Mouse (Mus musculus) adrenal gland, adult 2 months (tissue): ENCODE results near the gene Hpcal1. TPM values are rescaled to one million over a fixed set of nuclear protein-coding genes. Genes with fewer than 3 reads are reported as not detected.
"Not testable (repeated sequence)": the region's sequence is repeated elsewhere in the genome, so short reads cannot be mapped to it uniquely, and the experiment has no call there.

Source experiments
- DNase-seq: peaks from one replicate; pipeline ENCODE4 v3.0.0; 2021
- polyA plus RNA-seq: library from polyadenylated mRNA; depleted of rRNA; stranded (reverse); fragments of >200 nt; gene quantifications from 2 replicates; pipeline ENCODE4 v1.2.3, GENCODE M21; 2012
- total RNA-seq, 2 experiments: library from RNA; stranded (reverse); gene quantifications; 2 replicates each; pipeline ENCODE4 v1.2.3; 2021

Gene Hpcal1
- total and polyA plus RNA-seq, 3 experiments: 24.2 to 33.5 (median 26.0) TPM

- peak; percentile 80 for DNase-seq
Observed at GRCm38 (mm10) chr12:17741637-17742364, 51.1 kb downstream of the Hpcal1 start.

GRCm38 (mm10) chr12:17742571-17743321, 52.1 kb downstream of the Hpcal1 start:
- no peak for DNase-seq

- DNase-seq: no peak
Observed at GRCm38 (mm10) chr12:17745431-17745830, 54.8 kb downstream of the Hpcal1 start.

GRCm38 (mm10) chr12:17746725-17747124, 56.1 kb downstream of the Hpcal1 start:
- DNase-seq: peak; percentile 90

- DNase-seq: no peak
Observed at GRCm38 (mm10) chr12:17747191-17748154, 56.8 kb downstream of the Hpcal1 start.

- no peak for DNase-seq
Observed at GRCm38 (mm10) chr12:17748155-17748529, 57.5 kb downstream of the Hpcal1 start.

GRCm38 (mm10) chr12:17749784-17750183, 59.1 kb downstream of the Hpcal1 start:
- DNase-seq: no peak

GRCm38 (mm10) chr12:17750500-17750899, 59.8 kb downstream of the Hpcal1 start:
- peak; percentile 44 for DNase-seq

- DNase-seq: no peak
Observed at GRCm38 (mm10) chr12:17752828-17753227, 62.2 kb downstream of the Hpcal1 start.

GRCm38 (mm10) chr12:17754771-17755170, 64.1 kb downstream of the Hpcal1 start:
- peak; percentile 40 for DNase-seq

GRCm38 (mm10) chr12:17756891-17757290, 66.2 kb downstream of the Hpcal1 start:
- no peak for DNase-seq

- no peak for DNase-seq
Observed at GRCm38 (mm10) chr12:17762286-17762933, 71.8 kb downstream of the Hpcal1 start.

GRCm38 (mm10) chr12:17763054-17763453, 72.4 kb downstream of the Hpcal1 start:
- no peak for DNase-seq

- no peak for DNase-seq
Observed at GRCm38 (mm10) chr12:17764005-17764404, 73.3 kb downstream of the Hpcal1 start.

- DNase-seq: not testable (repeated sequence)
Observed at GRCm38 (mm10) chr12:17767567-17767966, 76.9 kb downstream of the Hpcal1 start.

GRCm38 (mm10) chr12:17769476-17770172, 79.0 kb downstream of the Hpcal1 start:
- DNase-seq: no peak

GRCm38 (mm10) chr12:17770538-17770937, 79.9 kb downstream of the Hpcal1 start:
- no peak for DNase-seq

GRCm38 (mm10) chr12:17773721-17774120, 83.1 kb downstream of the Hpcal1 start:
- peak; percentile 84 for DNase-seq

GRCm38 (mm10) chr12:17774842-17775241, 84.2 kb downstream of the Hpcal1 start:
- DNase-seq: not testable (repeated sequence)

GRCm38 (mm10) chr12:17778320-17778719, 87.7 kb downstream of the Hpcal1 start:
- DNase-seq: peak; percentile 40

GRCm38 (mm10) chr12:17779093-17779492, 88.4 kb downstream of the Hpcal1 start:
- DNase-seq: no peak
